Mouse (Mus musculus): ENCODE results near the gene Ankdd1b. TPM values are rescaled to one million over a fixed set of nuclear protein-coding genes. Genes with fewer than 3 reads are reported as not detected.

Ankdd1b gene
- 0.02 and 0.06 TPM in 2 replicates for polyA plus RNA-seq (2012; rRNA removed)

DNA sequence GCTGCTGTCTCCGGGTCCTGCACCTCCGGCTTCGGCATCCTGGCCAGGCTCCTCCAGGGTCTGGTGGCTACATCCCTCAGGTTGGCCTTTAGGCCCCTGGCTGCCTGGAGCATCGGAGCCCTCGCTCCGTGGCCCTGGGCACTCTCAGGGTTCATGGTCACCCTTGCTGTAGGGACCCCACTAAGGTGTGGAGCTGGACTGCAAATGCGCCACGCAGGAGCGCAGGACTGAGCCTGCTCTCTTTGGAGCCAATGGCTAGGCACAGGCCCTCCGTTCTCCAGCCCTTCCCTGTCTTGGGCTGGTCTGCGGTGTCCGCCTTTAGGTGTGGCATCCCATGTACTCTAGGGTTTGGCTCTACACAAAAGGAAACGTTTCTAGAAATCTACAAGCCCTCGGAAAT lies at the start of gene Ankdd1b:
Gene Ankdd1b (minus strand): TSS at position 242 of the 400 bp plus-strand sequence.

DNA sequence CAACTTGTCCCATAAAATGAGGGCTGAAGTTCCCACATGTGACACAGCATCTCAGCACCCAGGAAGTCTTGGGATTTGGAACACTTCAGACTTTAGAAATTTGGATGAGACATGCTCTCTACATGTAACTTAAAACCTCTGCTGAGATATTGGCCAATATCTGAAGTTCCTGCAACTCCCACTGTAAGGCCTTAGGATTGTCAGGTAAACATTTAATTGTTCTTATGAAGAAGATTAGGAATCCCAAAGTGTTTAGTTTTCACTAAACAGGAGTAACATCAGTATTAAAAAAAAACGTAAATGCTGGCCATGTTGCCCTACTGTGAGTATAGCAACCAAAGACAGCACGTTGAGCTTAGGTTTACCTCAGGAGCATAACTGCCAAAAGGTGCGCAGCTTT lies 19.4 kb upstream of the Ankdd1b start, which contains the start of gene Gm17622:
Gene Gm17622 (plus strand): TSS at position 301 of the 400 bp plus-strand sequence.

DNA sequence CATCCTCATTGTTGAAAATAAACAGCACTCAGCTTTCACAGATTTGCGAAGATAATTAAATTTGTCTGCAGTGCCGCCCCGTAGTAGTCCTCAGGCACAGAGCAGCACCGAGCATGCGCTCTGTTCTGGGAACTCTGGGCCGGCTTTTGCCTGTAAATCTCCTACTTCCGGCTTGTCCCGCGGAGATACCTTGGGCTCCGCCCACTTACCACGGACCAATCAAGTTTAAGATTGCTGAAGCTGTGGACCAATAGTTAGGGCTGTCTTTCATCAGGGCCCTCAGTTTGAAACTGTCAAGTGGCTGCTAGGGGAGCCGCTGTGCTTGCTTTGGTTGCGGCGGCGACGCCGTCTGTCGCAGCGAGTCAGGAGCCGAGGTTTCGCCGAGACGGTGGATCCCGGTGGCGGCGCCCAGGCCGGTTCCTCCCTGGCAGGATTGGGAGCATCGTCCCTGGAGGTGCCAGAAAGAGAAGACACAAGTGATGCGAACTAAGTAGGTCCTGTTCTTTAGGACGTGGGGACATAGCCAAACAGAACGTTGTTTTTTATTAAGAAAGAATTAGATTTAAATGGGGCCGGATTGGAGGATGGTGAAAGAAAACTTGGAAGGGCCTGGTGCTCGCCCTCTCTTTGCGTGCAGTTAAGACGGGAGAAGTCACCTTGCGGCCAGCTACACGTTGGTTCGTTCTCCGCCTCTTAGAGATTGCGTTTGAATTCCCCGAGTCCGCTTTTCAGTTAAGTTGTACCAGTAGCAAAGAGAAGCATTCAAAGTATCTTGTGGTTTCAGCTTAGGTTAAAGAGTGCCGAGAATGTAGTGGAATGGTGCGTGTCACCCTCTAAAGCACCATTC lies 82.7 kb downstream of the Ankdd1b start, which contains the start of gene Poc5:
Gene Poc5 (plus strand): TSS at position 253 of the 847 bp plus-strand sequence.

Other genes with a start within 250 kb of the Ankdd1b start
- gene Poc5, start 82.9 kb downstream of the Ankdd1b start, polyA plus RNA-seq (2012; rRNA removed), result 2.8 and 3.4 TPM in 2 replicates
- gene Gm17622, start 19.5 kb upstream of the Ankdd1b start, polyA plus RNA-seq (2012; rRNA removed), result not detected in 2 replicates
- 2.0 and 2.4 TPM in 2 replicates for gene Polk, start 71.4 kb upstream of the Ankdd1b start, polyA plus RNA-seq (2012; rRNA removed)
- gene Col4a3bp, start 71.4 kb upstream of the Ankdd1b start, polyA plus RNA-seq (2012; rRNA removed), result 6.6 and 7.8 TPM in 2 replicates
- 52.0 and 71.7 TPM in 2 replicates for gene Hmgcr, start 199.7 kb upstream of the Ankdd1b start, polyA plus RNA-seq (2012; rRNA removed)